Mouse (Mus musculus) midbrain, embryonic 13.5 days (tissue): ENCODE measurements around the gene Asb1. TPM values are rescaled to one million over a fixed set of nuclear protein-coding genes. Genes with fewer than 3 reads are reported as not detected.

Experiments
- ATAC-seq: fragments of 200-750 bp; cut with Nextera tagmentation; 2 replicates; pipeline ENCODE4 v1.8.0; 2017; ENCODE audit warnings: mild to moderate bottlenecking, moderate TSS enrichment, moderate library complexity
- H3K27ac ChIP-seq: fragments of 300-500 bp; sonication (generic); 2 replicates; pipeline ENCODE4 v1.5.1; 2015; ENCODE audit warnings: inconsistent platforms, mild to moderate bottlenecking, moderate library complexity
- H3K27me3 ChIP-seq: fragments of 300-500 bp; sonication (generic); 2 replicates; pipeline ENCODE4 v1.6.1; 2015; ENCODE audit warnings: mild to moderate bottlenecking, inconsistent platforms
- H3K36me3 ChIP-seq: fragments of 300-500 bp; sonication (generic); 2 replicates; pipeline ENCODE4 v1.6.1; 2015; ENCODE audit warnings: mild to moderate bottlenecking, inconsistent platforms
- H3K4me1 ChIP-seq: fragments of 300-500 bp; sonication (generic); replicated peaks from 2 replicates; pipeline ENCODE4 v1.6.1; 2015; ENCODE audit warnings: inconsistent platforms
- H3K4me2 ChIP-seq: fragments of 300-500 bp; sonication (generic); replicated peaks from 2 replicates; pipeline ENCODE4 v1.6.1; 2015; ENCODE audit warnings: moderate library complexity, mild to moderate bottlenecking, inconsistent platforms
- H3K4me3 ChIP-seq: fragments of 300-500 bp; sonication (generic); replicated peaks from 2 replicates; pipeline ENCODE4 v1.5.1; 2015; ENCODE audit warnings: mild to moderate bottlenecking, inconsistent platforms
- H3K9ac ChIP-seq: fragments of 300-500 bp; sonication (generic); replicated peaks from 2 replicates; pipeline ENCODE4 v1.6.1; 2015; ENCODE audit warnings: mild to moderate bottlenecking, inconsistent platforms
- H3K9me3 ChIP-seq: fragments of 300-500 bp; sonication (generic); 2 replicates; pipeline ENCODE4 v1.6.1; 2016; ENCODE audit warnings: mild to moderate bottlenecking, inconsistent platforms
- WGBS: fragments of 180-500 bp; shearing (Covaris S2); methylation state at CpG from one replicate; pipeline ENCODE4 v1.1.7; 2015; 5-methylcytosine and 5-hydroxymethylcytosine counted together
- polyA plus RNA-seq: library from polyadenylated mRNA; unstranded; fragments of >200 nt; fragmentation: Nextera tagmentation; extraction: Ambion mirVana; gene quantifications from 2 replicates; pipeline ENCODE4 v1.2.1, GENCODE M21; 2015

Asb1 gene
- polyA plus RNA-seq, 1 experiment from 2014 or later: 10.9 TPM

DNA sequence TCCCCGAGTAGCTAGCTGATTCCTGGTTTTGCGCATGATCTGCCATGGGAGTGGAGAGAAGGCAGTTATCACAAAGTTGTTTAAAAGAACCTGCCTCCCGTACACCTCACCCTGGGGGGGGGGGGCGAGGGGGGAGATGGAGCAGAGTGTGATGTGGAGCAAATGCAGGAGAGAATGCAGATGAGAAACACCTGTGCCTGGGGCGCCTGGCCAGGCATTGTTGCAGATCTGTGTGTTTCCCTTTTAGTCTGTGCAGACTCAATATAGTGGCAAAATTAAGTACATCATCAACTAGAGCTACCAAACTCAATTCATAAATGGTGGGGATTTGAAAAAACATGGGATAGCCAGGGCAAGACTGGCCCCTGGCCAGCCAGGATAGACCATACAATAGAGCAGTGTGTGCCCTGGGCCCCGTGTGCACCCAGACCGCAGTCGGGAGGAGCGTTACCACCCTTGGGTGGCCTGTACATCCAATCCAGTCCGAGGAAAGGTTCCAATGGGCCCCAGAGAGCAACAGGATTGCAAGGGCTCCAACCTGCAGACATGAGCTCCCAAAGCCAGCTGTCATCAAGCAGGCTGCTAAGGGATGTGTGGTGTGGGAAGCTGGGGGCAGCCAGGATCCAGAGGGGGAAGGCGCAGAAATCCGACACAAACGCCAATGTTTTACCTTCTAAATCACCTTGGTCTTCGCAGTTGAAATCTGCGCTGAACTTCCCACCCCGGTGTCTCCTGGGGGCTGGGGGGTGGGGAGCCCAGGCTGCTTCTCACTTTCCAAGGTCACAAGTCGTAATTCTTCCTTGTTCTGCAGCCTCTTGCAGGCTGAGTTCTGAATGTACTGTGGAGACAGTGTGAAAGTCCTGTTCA is 44.9 kb downstream of the Asb1 start:
- no peak for ATAC-seq
- Histone ChIP-seq H3K9ac (no peak overlapping the region), H3K27ac (no peak overlapping the region), H3K36me3 (no peaks in the 10 kb centered on the region), H3K4me2 (no peak overlapping the region), H3K27me3 (no peaks in the 10 kb centered on the region), H3K4me3 (no peak overlapping the region), H3K9me3 (no peaks in the 10 kb centered on the region), H3K4me1 (no peaks in the 10 kb centered on the region)
- WGBS: 89% methylated on average over 17 of the region's 17 CpGs

DNA sequence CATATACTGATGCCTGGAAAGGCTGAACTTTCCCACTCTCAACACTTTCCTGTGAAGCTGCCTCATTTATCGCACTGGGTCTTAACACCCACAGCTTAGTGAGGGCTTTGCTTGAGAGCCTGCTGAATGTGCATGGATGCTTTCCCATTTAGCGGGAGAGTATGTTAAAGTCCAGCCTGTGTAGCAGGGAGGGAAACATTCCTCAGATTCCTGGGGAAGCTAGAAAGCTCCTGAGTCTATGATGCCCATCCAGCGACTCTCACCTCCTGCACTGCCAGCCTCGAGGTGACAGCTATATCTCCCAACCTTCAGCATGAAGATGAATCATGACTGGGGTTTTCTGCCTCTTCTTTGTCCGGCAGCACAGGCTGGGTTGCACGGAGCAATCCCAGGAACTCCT is 49.4 kb downstream of the Asb1 start:
- WGBS: 78% methylated on average over 6 of the region's 6 CpGs

DNA sequence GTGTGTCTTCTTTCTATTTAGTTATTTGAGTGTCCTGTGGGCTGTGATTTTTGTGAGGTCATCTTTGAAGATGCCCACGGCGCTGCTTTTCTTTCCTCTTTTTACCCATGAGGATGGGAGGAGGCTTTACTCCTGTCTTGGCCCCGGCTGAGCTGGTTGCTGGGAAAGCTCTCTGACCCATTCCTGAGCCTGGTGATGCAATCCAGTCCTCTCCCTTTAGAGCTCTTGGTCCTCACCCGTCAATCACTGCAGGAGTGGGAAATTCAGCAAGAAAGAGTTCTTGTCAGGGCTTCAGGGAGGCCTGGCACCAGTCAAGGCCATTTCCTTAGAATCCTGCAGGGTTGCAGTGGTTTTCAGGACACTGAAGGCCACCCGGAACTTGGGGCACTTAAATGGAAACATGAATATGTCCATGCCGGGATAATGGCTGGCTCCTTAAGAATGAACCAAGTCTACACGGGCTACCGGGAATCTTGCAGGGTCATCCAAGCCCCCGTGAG is 55.2 kb downstream of the Asb1 start:
- no peak overlapping the region for H3K27ac ChIP-seq
- 0 out of 2 replicates have a peak, but pooled peaks cover 3% of the 10 kb centered on the region for H3K27me3 ChIP-seq
- no peak overlapping the region for H3K4me2 ChIP-seq
- H3K4me1 ChIP-seq: peaks cover 3% of the 10 kb centered on the region
- H3K9ac ChIP-seq: no peak overlapping the region
- WGBS: 93% methylated on average over 9 of the region's 9 CpGs
- no peaks in the 10 kb centered on the region for H3K9me3 ChIP-seq
- H3K36me3 ChIP-seq: no peaks in the 10 kb centered on the region
- ATAC-seq: no peak
- no peak overlapping the region for H3K4me3 ChIP-seq

More for the DNA sequence above, 49.4 kb downstream of the Asb1 start:
- Histone ChIP-seq H3K36me3 (no peaks in the 10 kb centered on the region), H3K4me3 (no peak overlapping the region), H3K27me3 (no peaks in the 10 kb centered on the region), H3K4me2 (no peak overlapping the region), H3K9me3 (no peaks in the 10 kb centered on the region), H3K4me1 (no peaks in the 10 kb centered on the region), H3K9ac (no peak overlapping the region), H3K27ac (no peak overlapping the region)
- no peak for ATAC-seq

DNA sequence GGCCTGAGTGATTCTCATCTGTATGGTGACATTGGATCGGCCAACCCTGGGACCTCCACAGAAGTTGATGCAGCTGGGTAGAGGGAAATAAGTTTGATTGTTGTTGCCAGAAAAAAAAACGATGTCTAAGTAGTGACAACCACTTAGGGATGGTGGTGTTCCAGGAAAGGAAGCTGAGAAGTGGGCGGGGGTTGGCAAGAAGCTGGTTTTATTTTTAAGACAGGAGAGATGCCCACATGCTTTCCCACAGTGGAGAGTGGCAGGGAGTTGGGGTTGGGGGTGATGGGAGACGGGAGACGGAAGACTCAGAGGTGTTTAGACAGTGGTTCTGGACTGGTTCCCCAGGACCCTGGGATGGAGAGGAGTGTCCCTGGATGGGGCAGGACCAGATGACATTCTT is 57.3 kb downstream of the Asb1 start:
- no peak for ATAC-seq
- Histone ChIP-seq H3K9ac (no peak overlapping the region), H3K27me3 (peaks cover 5% of the 10 kb centered on the region; the same call in 1 of the 2 replicates), H3K4me3 (no peak overlapping the region), H3K4me2 (no peak overlapping the region), H3K9me3 (no peaks in the 10 kb centered on the region), H3K36me3 (no peaks in the 10 kb centered on the region), H3K27ac (no peak overlapping the region), H3K4me1 (peaks cover 12% of the 10 kb centered on the region)
- WGBS: 90% methylated on average over 5 of the region's 5 CpGs

DNA sequence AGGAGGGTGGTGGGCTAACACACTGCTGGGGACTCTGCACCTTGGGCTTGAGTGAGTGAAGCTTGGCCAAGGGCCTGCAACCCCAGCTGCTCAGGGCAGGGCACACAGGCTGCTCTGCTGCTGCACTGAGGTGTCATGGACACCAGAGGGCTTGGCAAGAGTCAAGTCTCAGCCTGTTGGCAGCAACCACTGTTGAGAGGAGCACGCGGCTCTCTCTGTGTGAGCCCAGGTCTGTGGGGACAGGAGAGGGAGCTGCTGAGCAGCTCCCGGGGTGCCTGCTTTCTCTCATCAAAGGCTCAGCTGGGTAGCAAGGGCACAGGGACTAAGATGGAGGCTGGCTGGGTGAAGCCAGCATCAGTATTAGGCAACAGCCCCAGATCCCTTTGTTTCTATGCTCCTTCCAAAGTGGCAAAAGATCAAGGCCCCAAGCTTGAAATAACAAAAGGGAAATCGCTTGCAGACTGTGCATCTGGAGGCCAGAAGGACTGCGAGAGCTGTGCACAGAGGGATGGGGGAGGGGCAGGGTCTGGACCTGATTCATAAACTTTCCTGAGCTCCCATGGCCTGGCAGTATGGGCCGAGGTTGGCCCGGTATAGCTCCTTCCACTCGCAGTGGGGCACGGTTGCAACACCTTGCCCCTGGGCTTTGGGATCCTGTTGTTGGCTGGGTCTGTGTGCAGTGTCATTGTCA is 60.5 kb downstream of the Asb1 start:
- Histone ChIP-seq H3K27ac (no peak overlapping the region), H3K4me1 (peaks cover 17% of the 10 kb centered on the region), H3K9me3 (no peaks in the 10 kb centered on the region), H3K36me3 (no peaks in the 10 kb centered on the region), H3K4me3 (no peak overlapping the region), H3K9ac (no peak overlapping the region; the same call in 1 of the 2 replicates), H3K4me2 (no peak overlapping the region), H3K27me3 (peaks cover 8% of the 10 kb centered on the region; the same call in 1 of the 2 replicates)
- peak; percentile 93 for ATAC-seq
- 27% methylated on average over 9 of the region's 9 CpGs for WGBS

DNA sequence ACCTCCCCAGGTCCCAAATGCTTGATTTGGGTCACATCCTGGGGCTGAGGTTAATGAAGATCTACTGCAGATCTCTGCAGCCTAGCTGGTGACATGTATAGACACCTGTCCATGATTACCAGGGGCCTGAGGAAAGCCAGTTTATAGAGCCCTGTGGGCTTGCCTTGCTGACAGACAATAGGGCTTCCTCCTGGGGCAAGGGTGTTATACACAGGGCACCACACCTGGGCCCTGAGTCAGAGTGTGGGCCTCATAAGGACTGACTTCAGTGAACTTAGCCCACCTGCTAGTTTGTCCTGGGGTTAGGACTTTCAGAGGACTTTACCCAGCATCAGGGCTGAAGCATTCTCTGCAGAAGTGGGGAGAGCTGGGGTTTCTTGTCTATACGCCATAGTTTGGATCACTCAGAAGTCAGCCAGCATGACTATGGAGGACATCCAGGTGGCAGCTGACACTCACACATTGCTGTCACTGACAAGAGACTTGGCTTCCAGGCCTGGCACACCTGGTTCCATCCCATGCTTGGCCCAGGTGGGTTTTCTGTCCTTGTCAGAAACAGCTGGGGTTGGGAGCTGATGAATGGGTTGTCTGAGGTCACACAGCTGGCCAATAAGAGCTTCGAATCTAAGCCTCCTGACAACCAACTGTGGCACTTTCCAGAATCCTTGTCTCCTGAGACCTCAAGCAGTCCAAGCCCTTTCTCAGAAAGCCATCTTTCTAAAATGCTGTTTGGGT is 61.2 kb downstream of the Asb1 start:
- Histone ChIP-seq H3K4me1 (peaks cover 23% of the 10 kb centered on the region), H3K4me3 (no peak overlapping the region), H3K9ac (no peak overlapping the region), H3K27ac (no peak overlapping the region), H3K4me2 (no peak overlapping the region), H3K9me3 (no peaks in the 10 kb centered on the region), H3K36me3 (no peaks in the 10 kb centered on the region), H3K27me3 (peaks cover 8% of the 10 kb centered on the region; the same call in 1 of the 2 replicates)
- peak; percentile 2; the same call in 1 of the 2 replicates for ATAC-seq
- WGBS: 83% methylated on average over 2 of the region's 2 CpGs

DNA sequence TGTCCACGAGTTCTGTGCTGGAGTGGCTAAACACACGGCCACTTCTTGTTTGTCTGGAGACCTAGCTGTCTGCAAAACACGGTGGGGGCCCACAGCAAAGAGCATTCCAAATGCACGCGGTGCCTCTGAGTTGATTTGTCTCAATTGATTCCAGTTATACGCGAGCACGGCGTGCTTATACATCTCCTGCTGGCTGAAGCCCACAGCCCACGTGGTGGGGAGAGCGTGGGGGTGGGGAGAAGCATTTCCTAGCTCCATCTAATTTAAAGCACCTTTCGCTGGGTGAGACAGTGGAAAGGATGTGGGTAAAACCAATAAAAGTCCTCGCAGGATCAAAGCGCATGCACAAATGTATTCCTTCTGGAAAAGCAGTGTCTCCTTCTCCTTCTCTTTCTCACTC is 65.3 kb downstream of the Asb1 start:
- H3K4me2 ChIP-seq: no peak overlapping the region
- no peak overlapping the region for H3K27ac ChIP-seq
- no peak overlapping the region for H3K4me3 ChIP-seq
- H3K9ac ChIP-seq: no peak overlapping the region
- 57% methylated on average over 14 of the region's 14 CpGs for WGBS
- H3K9me3 ChIP-seq: no peaks in the 10 kb centered on the region
- peaks cover 7% of the 10 kb centered on the region; the same call in 1 of the 2 replicates for H3K27me3 ChIP-seq
- 0 out of 2 replicates have a peak, but pooled peaks have one; percentile 28 for ATAC-seq
- peaks cover 20% of the 10 kb centered on the region for H3K4me1 ChIP-seq
- no peaks in the 10 kb centered on the region for H3K36me3 ChIP-seq

DNA sequence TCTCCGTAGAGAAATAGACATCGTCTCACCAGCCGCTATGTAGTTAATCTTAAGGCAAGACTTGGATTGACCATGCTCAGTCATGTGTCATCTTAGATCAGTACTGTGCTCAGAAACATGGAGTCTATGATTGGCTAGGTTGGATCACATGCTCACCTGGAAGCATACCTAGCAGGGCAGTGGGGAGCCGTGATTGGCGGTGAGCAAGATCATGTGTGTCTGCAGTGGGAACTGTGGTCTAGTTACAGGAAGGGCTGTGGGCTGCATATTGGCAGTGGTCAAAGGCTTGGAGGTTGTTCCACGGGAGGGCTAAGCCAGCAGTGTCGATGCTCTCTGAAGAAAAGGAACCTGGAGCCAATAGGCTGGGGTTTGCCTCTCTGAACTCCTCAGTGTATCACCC is 66.4 kb downstream of the Asb1 start:
- Histone ChIP-seq H3K36me3 (no peaks in the 10 kb centered on the region), H3K4me1 (peaks cover 10% of the 10 kb centered on the region), H3K9me3 (no peaks in the 10 kb centered on the region), H3K27ac (no peak overlapping the region), H3K27me3 (peaks cover 7% of the 10 kb centered on the region; the same call in 1 of the 2 replicates), H3K4me3 (no peak overlapping the region), H3K4me2 (no peak overlapping the region), H3K9ac (no peak overlapping the region)
- WGBS: 91% methylated on average over 7 of the region's 7 CpGs
- ATAC-seq: no peak

DNA sequence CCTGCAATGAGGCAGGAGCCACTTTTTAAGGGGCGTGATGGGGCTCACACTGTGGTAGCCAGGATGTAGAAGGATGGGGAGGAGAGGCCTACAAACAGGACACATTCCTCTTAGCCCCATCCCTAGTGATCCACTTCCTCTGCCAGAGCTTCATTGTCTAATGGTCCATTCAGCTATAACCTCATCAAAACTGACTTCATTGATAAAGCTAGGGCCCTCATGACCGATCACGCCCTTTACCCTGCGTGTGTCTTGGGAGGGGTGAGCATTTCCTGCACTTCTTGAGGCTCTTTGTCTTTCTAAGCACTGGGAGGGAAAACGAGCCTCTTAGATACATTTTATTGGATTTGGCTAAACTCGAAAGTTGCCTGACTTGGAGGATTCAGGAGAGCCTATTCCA is 66.8 kb downstream of the Asb1 start:
- no peak overlapping the region for H3K9ac ChIP-seq
- WGBS: 84% methylated on average over 6 of the region's 6 CpGs
- no peak overlapping the region for H3K4me2 ChIP-seq
- H3K27me3 ChIP-seq: peaks cover 7% of the 10 kb centered on the region; the same call in 1 of the 2 replicates
- no peaks in the 10 kb centered on the region for H3K36me3 ChIP-seq
- no peak overlapping the region for H3K4me3 ChIP-seq
- no peak for ATAC-seq
- no peaks in the 10 kb centered on the region for H3K9me3 ChIP-seq
- no peak overlapping the region for H3K27ac ChIP-seq
- peaks cover 10% of the 10 kb centered on the region for H3K4me1 ChIP-seq
